Mouse (Mus musculus) T-helper 17 cell (primary cell): ENCODE results near the gene Sh2b2.

ENCODE experiments used
- in situ Hi-C, 2 experiments: fragments of 300-600 bp; cut with MboI, MseI; formaldehyde crosslinking; loops; 1 replicate in 1 of 2; 2 replicates in 1 of 2; pipeline ENCODE4 v1.15.1; 2025; ENCODE audit warnings: high pct_unique_total_duplicates in 2 of 2

The Sh2b2 gene

GRCm38 (mm10) chr5:136183766-136184165 lies 62.6 kb downstream of the Sh2b2 start:
- in situ Hi-C loops: no loop called here

GRCm38 (mm10) chr5:136182830-136183229 lies 63.5 kb downstream of the Sh2b2 start:
- in situ Hi-C loops: no loop called here

DNA sequence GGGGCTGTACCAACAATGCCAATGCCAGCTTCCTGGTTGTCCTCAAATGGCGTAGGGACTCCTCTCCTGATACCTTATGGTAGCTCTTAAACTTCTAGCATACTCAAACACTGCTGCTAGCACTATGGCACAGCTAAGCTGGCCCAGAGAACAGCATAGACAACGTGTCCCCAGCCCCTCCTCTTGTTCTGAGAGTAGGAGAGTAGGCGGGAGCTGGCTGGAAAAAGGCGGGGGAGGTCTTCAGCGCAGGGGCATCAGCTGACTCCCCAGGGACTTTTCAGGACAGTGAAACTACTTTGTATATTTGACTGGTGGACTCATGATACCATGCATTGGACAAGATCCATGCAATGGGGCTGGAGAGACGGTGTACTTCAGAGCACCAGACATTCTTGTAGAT lies 64.3 kb downstream of the Sh2b2 start:
- in situ Hi-C loops: no loop called here

- in situ Hi-C loops: no loop called here
Measured at GRCm38 (mm10) chr5:136181197-136181596, 65.2 kb downstream of the Sh2b2 start.

DNA sequence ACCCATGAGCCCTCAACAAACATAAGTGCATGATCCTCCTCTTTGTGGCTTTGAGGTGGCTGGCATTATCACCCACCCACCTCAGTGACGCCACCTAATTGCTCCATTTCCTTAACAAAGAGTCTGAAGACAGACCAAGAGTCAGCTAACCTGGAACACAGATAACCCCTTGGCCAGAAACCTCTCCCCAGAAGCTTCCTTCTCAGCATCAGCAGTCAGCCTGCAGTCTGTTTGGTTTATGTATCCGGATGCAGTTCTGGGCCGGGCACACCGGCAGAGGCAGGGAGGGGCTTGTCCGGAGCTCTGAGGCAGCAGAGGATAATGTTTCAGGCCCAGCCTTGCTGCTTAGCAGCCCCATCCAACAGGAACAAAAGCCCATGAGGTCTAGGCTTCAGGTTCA lies 66.8 kb downstream of the Sh2b2 start:
- in situ Hi-C loops: no loop called here

- in situ Hi-C loops: no loop called here
Measured at GRCm38 (mm10) chr5:136173606-136174463, 72.5 kb downstream of the Sh2b2 start.

- in situ Hi-C loops: no loop called here
Measured at GRCm38 (mm10) chr5:136172939-136173338, 73.4 kb downstream of the Sh2b2 start.

DNA sequence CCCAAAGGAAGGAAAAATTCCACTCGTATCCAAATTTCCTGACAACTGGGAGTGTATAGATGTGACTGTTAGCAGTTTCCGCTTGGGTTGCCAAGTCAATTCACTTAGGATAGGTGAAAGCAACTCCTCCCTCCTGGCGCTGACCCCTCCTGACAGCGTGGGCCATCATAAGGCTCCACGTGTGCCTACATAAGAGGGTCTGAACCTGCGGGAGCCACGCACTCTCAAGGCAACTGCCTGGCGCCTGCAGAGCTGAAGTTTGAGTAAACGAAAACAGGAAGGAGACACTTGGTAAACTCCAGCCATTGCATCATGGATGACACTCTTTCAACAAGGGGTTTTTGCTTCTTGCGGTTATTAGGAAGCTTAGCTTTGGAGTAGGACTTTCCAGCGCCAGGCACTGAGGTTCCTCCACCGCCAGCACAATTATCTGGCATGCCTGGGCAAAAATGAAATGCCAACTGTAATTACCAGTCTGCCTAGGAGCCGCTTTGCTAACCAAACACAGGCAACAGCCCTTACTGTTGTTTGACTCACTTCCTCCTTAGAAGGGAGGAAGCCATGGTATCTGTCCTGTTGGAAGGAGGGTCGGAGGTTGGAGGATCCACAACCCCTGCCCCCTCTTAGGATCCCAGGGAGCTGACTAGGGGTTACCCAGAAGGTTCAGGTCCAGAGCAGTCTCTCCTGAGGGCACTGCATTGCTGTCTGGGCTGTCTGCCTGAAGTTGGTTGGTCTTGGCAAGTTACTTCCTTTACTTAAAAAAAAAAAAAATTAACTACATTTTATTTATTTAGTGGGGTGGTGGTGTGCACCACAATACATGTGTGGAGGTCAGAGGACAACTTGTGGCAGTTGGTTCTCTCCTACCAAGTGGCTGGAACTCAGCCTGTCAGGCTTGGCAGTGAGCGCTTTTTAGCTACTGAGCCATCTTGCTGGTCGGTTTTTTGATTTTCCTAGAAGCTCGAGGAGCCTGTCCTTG lies 74.7 kb downstream of the Sh2b2 start:
- in situ Hi-C loops: no loop called here

- in situ Hi-C loops: no loop called here
Measured at GRCm38 (mm10) chr5:136170512-136171362, 75.6 kb downstream of the Sh2b2 start, which contains the start of gene Orai2. Gene Orai2 (minus strand): TSS chr5:136170713.

DNA sequence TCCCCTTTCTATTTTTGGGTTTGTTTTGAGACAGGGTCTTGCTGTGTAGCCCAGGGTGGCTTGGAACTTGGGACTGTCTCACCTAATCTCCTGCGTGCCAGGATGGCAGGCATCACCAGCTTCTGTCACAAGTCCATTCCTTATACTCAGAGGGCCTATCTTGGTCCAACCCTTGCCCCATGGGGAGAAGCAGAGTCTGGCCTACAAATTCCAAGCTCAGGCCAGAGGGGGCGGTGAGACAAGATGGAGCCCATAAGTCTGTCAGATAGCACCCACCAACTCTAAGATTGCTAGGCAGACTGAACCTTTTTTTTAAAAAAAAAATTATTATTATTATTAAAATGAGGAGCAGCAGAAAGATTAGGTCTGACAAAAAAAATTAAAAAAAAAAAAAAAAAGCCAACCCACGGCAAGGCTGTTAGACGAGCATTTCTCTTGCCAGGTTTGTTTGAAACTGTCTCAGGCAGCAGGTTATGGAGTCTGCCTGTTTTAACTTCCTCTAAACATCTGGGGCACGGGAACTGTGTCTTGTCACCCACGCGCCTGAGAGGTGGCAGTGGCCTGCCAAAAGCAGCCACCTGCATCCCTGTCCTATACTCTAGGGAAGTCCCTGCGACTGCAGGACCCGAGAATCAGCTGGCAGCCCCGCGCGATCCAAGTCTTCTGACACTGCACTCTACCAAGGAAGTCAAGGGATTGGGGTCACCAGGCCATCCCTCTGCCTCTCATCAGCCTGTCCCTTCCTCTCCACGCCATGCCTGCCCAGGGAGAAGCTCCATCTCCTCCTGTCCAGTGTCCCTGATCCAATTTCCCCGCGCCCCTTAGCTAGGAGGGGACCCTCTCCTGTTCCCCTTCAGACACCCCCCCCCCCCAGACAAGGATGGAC lies 76.5 kb downstream of the Sh2b2 start:
- in situ Hi-C loops: no loop called here
